Mouse (Mus musculus) adipocyte (in vitro differentiated cells): ENCODE measurements around the gene Hagh.
A peak's percentile ranks its signal among the peaks of the same experiment; 100 is the strongest.

ENCODE experiments used
- DNase-seq: peaks from one replicate; pipeline ENCODE4 v3.0.0-alpha.2; 2016; ENCODE audit warnings: low spot score

Gene Hagh

DNA sequence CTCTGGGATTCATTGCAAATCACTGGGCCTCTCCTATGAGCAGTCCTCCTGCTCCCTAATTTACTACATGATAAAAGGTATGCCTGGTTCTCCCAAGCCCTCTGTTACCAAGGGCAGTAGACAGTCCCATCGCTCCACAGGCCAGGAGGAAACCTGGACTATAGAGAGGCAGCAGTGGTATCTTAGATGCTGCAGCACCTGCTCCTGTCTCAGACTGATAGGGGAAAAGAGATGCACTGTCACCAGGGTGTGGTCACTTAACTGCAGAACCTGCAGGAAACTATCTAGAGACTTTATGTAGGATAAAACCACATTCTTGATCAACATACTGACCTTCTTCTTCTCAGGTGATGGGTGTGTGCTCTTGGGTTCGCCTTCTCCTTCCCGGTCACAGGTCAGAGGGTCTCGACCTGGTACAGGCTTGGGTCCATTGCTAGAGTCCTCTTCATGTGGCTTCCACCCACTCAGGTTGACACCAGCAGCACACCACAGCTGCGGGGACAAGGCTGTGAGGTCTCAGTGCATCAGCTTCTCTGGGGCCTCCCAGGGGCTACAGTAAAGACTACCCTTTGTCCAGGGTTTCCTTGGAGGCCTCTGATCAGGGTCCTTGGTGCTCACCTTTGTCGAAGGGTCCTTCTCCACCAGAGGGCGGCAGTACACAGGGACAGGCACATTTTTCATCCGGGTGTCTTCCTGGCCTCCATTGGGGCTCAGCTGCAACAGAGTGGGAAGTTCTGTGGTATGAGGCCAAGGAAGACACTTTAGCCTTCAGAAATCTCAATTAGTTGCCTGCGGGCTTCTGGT, 62.9 kb downstream of the Hagh start:
- peak; percentile 60 for DNase-seq

DNA sequence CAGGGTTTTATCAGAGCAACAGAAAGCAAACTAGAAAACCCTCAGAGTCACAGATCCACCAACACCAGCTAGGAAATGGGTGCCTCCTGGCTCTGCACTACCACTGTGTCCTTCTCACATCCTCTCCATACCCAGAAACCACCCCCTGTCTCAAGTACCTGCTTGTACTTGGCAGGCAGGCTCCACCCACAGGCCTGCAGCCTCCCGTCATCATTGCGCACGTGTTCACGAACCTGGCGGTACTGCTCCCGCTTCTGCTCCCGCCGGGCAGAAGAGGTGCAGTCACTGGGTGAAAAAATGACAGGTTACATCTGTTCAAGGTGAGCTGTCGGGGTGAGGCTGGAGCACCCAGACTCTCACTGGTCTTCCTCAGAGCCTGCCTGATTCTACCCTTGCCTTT, 63.8 kb downstream of the Hagh start:
- DNase-seq, result no peak

GRCm38 (mm10) chr17:24907591-24907990, 67.6 kb downstream of the Hagh start:
- DNase-seq, result no peak

DNA sequence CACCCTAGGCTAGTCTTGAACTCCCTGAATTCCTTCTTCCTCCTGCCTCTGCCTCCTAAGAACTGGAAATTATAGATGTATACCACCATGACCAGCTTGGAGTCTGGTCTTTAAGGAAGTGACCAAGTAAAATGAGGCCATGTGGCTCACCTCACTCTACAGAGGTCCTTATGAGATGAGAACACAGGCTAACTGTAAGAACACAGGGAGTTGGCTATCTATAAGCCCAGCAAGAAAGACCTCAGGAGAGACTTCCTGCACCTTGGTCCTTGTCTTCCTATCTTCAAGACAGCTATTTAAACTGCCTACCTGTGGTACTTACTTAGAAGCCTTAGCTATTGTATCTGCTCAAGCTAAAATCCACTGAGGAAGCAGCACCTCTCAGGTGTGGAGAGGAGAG, 74.0 kb downstream of the Hagh start:
- no peak for DNase-seq
